Mouse (Mus musculus): Measurements from ENCODE around the gene Crybb1. TPM values are rescaled to one million over a fixed set of nuclear protein-coding genes. Genes with fewer than 3 reads are reported as not detected.
A peak's percentile ranks its signal among the peaks of the same experiment; 100 is the strongest.

Gene Crybb1
- total RNA-seq, 1 experiment from 2014 or later, result not detected

DNA sequence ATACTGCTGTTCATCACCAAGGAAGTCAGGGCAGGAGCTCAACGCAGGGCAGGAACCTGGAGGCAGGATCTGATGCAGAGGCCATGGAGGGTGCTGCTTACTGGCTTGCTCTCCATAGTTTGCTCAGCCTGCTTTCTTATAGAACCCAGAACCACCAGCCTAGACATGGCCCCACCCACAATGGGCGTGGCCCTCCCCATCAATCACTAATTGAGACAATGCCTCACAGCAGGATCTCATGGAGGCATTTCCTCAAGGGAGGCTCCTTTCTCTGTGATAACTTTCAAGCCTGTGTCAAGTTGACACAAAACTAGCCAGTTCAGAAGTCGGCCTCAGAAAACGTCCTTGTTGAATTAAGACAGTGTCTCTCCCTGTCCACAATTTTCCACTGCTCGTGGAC is 19.8 kb upstream of the Crybb1 start:
- ATAC-seq (replicated peaks; ENCODE audit: insufficient number of reproducible peaks, low FRiP score, low TSS enrichment, poor library complexity, severe bottlenecking), result no peak

DNA sequence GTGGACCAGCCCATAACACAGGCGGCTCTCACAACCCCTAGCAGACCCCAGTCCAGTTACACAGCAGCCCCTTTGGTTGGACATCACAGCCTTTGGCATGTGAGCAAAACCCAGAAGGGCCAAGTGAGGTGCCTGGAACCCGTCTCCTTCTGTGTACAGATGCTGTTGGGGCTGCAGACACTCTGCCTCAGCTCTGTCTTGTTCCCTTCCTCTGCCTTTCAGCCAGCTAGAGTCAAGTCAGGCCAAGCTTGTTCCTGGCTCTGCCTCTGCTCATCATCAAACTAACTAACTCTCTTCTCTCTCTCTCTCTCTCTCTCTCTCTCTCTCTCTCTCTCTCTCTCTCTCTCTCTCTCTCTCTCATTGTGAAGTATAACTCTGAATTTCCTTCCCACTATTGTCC is 19.0 kb upstream of the Crybb1 start:
- ATAC-seq (replicated peaks; ENCODE audit: insufficient number of reproducible peaks, low FRiP score, low TSS enrichment, poor library complexity, severe bottlenecking), result no peak

- no peak for ATAC-seq (replicated peaks; ENCODE audit: insufficient number of reproducible peaks, low FRiP score, low TSS enrichment, poor library complexity, severe bottlenecking)
These were observed 18.2 kb upstream of the Crybb1 start for GRCm38 (mm10) chr5:112237439-112237838.

GRCm38 (mm10) chr5:112237866-112238570 is 17.6 kb upstream of the Crybb1 start:
- no peak for ATAC-seq (replicated peaks; ENCODE audit: insufficient number of reproducible peaks, low FRiP score, low TSS enrichment, poor library complexity, severe bottlenecking)

- ATAC-seq (replicated peaks; ENCODE audit: insufficient number of reproducible peaks, low FRiP score, low TSS enrichment, poor library complexity, severe bottlenecking), result no peak
These were observed 16.7 kb upstream of the Crybb1 start for GRCm38 (mm10) chr5:112238781-112239482.

- peak; percentile 85 for ATAC-seq (replicated peaks; ENCODE audit: insufficient number of reproducible peaks, low FRiP score, low TSS enrichment, poor library complexity, severe bottlenecking)
These were observed 14.9 kb upstream of the Crybb1 start for GRCm38 (mm10) chr5:112240761-112241160.

DNA sequence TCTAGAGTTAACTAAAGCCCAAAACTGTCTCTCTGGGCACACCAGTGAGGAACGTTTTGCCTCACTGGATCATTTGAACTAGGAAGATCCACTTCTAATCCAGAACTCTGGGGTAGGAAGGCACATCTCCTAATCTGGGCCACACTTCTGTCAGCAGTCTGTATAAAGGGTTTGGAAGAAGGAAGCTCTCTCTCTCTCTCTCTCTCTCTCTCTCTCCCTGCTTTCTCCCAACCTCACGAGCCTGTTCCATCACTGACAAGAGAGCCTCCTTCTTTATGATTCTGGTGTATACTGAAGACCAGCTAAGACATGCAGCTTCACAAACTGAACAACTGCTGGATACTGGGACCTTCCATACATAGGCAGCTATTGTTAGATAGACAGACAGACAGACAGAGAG is 13.8 kb upstream of the Crybb1 start:
- ATAC-seq (replicated peaks; ENCODE audit: insufficient number of reproducible peaks, low FRiP score, low TSS enrichment, poor library complexity, severe bottlenecking), result no peak

DNA sequence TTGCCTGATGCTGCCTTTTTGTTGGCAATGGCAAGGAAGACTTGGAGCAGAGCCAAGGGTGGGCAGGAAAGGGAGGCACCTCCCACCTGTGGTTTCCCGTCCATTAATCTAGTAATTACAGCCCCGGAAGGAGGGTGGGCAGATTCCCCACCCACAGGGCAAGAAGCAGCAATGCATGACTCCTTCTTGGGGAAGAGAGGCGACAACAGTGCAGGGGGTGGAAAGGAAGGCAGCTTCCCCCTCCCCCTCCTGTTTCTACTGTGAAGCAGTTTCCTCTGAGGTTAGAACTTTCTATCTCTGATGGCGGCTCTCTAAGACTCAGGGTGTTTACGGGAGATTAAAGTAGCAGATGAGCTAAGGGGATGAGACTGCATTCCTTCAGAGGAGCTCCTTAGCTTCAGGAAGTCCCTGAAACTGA is 13.2 kb upstream of the Crybb1 start:
- ATAC-seq (replicated peaks; ENCODE audit: insufficient number of reproducible peaks, low FRiP score, low TSS enrichment, poor library complexity, severe bottlenecking), result no peak

- ATAC-seq (replicated peaks; ENCODE audit: insufficient number of reproducible peaks, low FRiP score, low TSS enrichment, poor library complexity, severe bottlenecking), result no peak
These were observed 12.6 kb upstream of the Crybb1 start for GRCm38 (mm10) chr5:112243041-112243440.

DNA sequence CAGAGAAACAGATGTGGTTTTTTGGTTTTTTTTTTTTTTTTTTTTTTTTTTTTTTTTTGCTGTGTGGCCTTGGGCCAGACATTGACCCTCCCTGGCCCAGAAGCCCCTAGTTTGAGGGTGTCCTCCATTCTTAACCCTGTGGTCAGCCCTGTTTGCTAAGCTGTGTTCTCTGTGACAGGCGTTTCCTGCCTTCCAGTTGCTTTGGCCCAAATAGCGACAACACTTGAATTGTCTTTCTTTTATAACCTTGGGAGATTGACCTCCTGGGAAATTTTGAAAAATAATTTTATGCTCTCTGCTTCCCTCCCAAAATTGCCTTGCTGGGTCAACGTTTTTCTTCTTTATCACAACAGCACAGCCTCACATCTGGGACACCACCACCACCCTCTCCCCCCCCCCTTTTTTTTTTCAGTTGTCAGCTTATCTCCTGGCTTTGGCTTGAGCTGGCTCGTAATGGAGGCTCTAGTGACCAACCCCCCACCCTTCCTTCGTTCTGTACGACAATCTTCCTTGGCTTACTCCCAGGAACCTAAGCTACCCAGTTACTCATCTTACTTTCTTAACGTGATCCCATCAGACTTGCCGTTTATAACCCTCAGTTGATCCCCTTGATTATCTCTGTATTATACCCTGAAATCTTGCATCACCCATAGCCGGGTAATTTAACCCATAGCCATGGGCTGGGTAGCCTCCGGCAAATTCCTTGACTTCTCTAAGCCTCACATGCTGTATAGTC is 11.9 kb upstream of the Crybb1 start:
- no peak for ATAC-seq (replicated peaks; ENCODE audit: insufficient number of reproducible peaks, low FRiP score, low TSS enrichment, poor library complexity, severe bottlenecking)

DNA sequence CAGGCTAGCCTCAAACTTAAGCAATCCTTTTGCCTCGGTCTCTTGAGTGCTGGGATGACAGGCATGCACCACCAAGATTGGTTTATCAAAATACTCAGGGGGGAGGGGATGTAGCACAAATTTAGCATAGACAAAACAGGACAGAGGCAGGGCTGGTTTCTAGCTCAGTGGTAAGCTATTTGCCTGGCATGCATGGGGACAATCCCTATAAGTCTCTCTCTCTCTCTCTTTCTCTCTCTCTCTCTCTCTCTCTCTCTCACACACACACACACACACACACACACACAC is 11.4 kb upstream of the Crybb1 start:
- no peak for ATAC-seq (replicated peaks; ENCODE audit: insufficient number of reproducible peaks, low FRiP score, low TSS enrichment, poor library complexity, severe bottlenecking)

DNA sequence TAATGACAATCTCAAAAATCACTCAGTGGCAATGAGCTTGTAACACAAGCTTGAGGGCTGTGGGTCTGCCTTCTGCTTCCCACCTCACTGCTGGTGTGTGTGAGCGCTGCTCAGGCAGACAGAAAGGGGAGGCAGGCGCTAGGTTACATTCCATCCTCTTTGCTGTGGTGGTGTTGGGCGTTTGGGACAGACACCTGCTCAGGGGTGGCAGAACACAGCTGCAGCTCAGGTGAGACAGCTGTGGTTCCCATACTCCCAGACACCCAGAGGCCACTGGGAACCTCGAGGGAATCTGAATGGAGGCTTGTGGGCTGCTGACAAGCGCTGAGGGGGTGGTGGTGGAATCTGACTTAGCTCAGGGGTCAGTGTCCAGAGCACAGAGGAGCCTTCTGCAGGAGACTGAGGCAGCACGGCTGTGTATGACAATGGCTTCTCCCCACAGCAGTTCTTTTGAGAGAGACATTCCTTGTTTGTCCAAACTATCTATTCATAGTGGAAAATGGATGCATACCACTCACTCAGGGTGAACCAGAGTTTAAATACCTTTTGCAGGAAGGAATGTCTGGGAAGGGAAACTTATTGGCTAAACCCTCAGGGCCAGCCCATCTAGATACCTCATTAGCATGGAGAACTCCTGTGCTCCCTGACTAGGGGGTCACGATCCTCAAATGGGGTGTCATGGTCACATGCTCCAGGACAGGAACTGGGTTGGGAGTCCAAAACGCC is 10.6 kb upstream of the Crybb1 start:
- ATAC-seq (replicated peaks; ENCODE audit: insufficient number of reproducible peaks, low FRiP score, low TSS enrichment, poor library complexity, severe bottlenecking), result no peak

- ATAC-seq (replicated peaks; ENCODE audit: insufficient number of reproducible peaks, low FRiP score, low TSS enrichment, poor library complexity, severe bottlenecking), result no peak
These were observed 8.2 kb upstream of the Crybb1 start for GRCm38 (mm10) chr5:112247399-112247798.

GRCm38 (mm10) chr5:112249106-112249505 is 6.5 kb upstream of the Crybb1 start:
- no peak for ATAC-seq (replicated peaks; ENCODE audit: insufficient number of reproducible peaks, low FRiP score, low TSS enrichment, poor library complexity, severe bottlenecking)

GRCm38 (mm10) chr5:112252400-112252799 is 3.2 kb upstream of the Crybb1 start, which contains the start of gene Cryba4:
Gene Cryba4, minus strand, starts transcription at chr5:112252518.
- no peak for ATAC-seq (replicated peaks; ENCODE audit: insufficient number of reproducible peaks, low FRiP score, low TSS enrichment, poor library complexity, severe bottlenecking)

GRCm38 (mm10) chr5:112253169-112253568 is 2.4 kb upstream of the Crybb1 start:
- ATAC-seq (replicated peaks; ENCODE audit: insufficient number of reproducible peaks, low FRiP score, low TSS enrichment, poor library complexity, severe bottlenecking), result no peak

- ATAC-seq (replicated peaks; ENCODE audit: insufficient number of reproducible peaks, low FRiP score, low TSS enrichment, poor library complexity, severe bottlenecking), result peak; percentile 62
These were observed 1.3 kb upstream of the Crybb1 start for GRCm38 (mm10) chr5:112254282-112254806.

DNA sequence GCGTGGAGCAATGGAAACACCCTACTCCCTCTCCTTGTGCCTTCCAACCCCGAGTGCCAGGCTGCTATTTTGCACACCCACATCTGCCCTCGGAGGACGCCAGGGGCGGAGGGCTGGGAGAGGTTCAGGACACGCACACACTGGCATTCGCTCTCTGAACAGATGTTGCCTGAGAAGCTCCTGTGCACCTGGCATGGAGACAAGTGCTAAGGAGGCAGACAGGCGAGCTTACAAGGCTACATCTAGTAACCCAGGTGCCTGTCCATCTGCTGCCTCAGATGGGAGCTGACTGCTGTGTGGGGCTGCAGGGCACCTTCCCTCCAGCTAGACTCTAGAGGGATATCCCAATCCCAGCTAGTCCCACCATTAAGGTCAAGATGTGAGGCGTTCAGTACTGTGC is 842 bp downstream of the Crybb1 start:
- no peak for ATAC-seq (replicated peaks; ENCODE audit: insufficient number of reproducible peaks, low FRiP score, low TSS enrichment, poor library complexity, severe bottlenecking)

- no peak for ATAC-seq (replicated peaks; ENCODE audit: insufficient number of reproducible peaks, low FRiP score, low TSS enrichment, poor library complexity, severe bottlenecking)
These were observed 2.3 kb downstream of the Crybb1 start for GRCm38 (mm10) chr5:112257896-112258295.

Measured in monocyte, adult 5-6 weeks (primary cell).